Mouse (Mus musculus) spleen, embryonic (tissue): ENCODE data around the gene Tmem236.

Experiments
- CTCF ChIA-PET: fragments of 350-600 bp; sonication (Branson Sonifier 250); formaldehyde crosslinking; loops from one replicate; lab custom pipeline; 2022; lab: Charles Lee

The Tmem236 gene

DNA sequence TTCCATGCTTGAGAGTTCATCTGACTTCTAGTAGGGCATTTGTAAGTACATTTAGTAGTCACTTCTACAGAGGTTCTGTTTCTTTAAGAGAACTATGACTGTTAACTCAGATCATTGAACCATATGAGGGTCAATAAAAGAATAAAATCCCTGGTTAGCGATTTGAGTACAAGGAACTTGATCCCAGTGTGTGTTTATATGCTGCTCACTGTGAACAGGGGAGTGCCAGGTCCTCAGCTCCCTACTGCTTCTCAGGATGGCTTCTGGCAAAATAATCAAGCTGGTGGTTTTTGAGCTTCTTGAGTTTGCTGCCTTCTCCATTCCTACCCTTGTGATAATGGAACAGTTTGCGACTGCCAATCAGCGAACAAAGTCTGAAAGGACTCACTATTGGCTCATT, at the start of gene Tmem236:
Gene Tmem236 (plus strand): TSS at position 190 of the 400 bp plus-strand sequence.
- CTCF ChIA-PET: no interaction called here

DNA sequence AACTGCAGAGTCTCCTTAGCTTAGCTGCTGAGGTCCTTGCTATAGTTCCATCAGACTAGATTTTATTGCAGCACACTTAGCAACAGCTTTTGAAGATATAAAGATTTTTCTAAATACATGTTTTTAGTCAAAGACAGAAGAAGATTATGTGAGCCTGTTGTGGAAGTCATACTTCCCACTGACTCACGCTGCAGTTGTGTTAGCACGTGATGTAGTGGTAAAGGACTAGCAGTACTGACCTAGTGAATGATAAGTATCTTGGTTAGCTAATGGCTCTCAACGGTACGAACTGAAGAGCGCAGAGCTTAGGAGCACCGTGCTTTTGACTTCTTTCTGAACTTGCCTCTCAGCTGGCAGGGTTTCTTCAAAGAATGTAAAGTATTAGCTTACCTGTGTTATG, 47.9 kb upstream of the Tmem236 start:
- CTCF ChIA-PET: no interaction called here

DNA sequence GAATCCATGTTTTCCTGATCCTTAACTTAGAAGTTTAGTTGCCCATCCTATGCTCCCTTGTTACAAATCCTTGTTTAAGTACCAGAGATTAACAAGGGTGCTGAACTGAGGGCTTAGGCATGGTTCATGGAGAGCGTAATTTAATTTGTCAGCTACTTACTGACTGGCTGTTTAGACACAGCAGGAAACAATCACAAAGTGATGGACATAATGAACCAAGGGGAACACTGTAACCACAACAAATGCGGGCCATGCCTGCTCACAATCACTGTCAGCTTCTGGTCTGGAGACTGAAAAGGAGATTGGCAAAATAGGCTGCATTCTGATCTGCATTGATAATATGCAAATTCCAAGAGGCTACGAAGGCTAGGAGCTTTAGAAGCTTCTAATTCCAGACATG, 46.7 kb upstream of the Tmem236 start:
- CTCF ChIA-PET: no interaction called here

DNA sequence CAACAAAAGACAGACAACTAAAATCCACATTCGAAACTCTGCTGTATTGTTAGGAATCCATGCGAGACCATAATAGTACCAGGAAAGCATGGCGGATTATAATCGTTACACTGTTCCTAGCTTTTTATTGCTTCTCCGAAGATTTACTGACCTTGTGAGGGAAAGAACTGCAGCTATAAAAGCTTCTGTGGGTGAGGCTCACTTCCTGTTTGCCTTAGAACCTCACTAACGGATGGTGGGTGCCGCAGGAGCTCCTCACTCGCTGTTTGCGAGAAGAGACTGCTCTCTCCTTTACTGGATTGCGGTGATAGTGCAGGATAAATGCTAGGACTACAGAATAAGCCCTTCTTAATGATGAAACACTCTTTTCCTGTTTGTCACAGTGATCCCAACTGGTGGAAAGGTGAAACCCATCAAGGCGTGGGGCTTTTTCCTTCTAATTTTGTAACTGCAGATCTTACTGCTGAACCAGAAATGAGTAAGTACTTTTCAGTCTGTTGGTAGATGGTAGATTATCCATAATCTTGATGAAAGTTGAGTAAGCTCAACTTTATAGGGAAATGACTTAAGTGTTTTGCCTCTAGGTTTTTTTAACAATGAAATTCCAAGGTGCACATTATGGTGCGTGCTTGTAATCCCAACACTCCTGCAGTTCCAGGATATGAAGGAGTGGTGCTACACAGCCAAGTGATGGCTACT, 43.5 kb upstream of the Tmem236 start:
- CTCF ChIA-PET: interaction anchor here (0.6 kb wide), 1 partner anchor 45 kb away, joined by 45 read pairs; no protein-coding TSS in a partner anchor

DNA sequence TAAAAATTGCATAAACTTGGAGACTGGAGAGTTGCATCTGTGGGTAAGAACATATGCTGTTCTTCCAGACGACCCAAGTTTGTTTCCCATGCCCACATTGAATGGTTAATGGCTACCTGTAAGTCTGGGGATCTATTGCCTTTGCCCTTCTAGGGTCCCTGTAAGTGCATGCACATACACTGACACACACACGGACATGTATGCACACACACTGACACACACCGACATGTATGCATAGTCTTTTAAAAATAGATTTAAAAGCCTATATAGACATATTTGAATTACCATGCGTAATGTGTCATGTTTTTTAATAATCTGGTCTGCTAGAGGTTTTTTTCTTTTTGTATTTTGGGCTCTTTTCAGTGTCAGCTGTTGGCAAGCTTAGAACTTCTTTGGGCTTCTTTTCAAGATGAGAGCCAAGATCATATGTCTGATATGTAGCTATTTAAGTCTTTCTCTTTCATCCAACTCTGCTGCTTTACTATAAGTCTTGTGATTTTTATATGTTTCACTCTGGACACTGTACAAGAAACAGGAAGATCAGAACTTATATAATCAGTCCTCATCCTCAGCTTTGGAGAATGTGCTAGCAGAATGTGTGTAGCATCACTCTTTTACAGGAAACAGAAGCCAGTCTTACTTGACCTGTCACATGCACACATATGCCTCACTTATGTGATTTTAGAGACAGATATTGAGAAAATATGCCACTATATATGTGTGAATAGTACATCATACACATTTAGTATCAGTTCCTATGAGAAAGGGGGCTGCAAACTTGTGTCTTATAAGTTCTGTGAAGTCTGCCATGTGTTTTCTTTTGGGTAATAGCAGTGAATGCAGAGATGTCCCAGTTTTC, 41.6 kb upstream of the Tmem236 start:
- CTCF ChIA-PET: no interaction called here

DNA sequence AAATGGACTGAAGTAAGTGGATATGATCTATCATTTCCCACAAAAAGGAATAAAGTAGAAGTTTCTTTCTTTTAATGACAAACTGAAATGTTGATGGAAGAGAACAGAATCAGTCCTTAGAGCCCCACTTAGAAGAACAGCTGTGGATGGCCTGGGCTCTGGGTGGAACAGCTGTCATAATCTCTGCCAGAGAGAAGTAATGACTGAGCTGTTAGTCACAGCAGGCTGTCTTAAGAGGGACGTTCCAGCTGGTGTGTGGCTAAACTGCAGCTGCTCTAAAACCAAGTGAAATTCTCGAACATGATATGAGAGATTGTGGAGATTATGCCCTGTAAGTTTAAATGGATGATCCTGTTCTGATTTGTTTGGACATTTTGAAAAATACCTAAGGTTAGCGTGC, 37.4 kb upstream of the Tmem236 start:
- CTCF ChIA-PET: no interaction called here

DNA sequence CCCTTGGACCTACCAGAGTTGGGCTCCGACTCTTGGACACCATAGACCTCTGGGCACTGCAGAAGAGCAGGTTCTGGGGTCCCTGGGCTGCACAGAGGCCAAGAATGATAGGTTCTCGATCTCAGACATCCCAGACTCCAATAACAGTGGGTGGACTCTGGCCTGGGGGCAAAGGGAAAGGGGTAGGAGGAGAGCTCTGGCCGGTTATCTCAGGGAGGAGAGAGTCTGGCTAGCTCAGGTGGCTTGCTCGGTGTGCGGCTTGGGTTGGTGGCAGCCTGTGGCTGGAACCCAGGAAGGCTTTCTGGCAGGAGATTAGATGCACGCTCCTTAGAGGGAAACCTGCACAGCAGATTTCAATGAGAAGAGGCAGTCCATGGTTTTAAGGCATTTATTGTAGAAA, 34.7 kb upstream of the Tmem236 start:
- CTCF ChIA-PET: no interaction called here

DNA sequence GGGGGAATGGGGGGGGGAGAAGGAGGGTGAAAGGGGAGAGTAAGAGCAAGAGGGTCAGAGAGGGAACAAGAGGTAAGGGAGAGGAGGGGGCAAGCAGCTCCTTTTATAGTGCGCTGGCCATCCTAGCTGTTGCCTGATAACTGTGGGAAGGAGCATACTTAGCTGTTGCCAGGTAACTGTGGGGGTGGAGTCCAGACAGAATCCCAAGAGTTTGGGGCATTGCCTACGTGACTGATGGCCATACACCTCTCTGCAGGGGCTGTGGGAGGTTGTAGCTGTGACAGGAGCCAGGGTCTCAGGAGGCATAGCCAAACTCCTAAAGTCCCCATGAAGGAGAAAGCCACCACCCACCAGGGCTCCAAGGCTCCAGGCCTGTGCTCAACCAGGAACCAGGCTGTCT, 34.3 kb upstream of the Tmem236 start:
- CTCF ChIA-PET: no interaction called here

DNA sequence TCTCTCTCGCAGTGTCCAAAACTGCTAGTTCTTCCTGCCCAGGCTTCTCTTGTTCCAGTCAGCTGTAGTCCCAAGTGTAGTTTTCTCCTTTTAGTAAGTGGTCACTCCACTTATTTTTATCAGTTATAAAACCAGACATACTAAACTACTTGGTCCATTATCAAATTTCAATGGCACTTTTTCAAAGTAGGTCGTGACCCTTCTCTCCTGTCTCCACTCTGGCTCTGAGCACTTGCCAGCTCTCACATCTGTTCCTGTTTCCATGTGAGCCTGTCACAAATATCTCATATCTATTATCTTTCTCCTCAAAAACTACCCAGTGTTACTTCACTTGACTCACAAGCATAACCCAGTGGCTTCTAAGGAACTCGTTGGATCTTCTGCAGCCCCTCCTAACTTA, 29.0 kb upstream of the Tmem236 start:
- CTCF ChIA-PET: no interaction called here

DNA sequence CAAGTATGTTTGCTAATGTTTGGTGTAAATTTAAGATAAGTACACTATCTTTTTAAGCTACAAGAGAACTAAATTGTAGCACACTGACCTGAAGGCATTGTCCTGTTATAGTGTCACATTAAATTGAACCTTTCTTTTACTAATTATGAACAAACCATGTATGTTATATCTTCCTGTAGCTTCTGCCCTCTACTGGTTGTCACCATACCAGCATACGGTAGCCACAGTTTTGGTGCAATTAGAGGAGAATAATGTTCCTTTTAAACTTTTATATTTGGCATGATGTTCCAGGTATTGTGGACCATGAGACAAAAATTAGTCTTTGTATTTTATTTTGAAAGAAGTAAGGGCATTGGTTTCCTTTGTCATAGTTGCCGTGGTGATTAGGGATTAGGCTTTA, 27.4 kb upstream of the Tmem236 start:
- CTCF ChIA-PET: no interaction called here

DNA sequence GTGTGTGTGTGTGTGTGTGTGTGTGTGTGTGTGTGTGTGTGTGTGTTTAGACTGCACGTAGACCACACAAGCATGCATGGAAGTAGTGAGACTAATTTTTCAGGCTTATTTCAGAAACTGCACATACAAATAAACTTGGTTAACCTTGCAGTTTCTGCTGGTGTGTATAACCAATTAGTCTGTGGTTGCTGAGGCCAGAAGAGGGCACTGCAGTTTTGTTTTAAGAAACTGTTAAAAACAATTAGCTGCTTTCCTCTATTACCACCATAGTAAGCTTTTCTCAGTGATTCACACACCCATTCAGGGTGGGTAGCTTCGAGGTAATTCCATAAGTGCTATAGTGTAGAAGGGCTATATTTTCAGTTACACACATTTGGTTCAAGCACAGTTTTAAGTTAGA, 23.5 kb upstream of the Tmem236 start:
- CTCF ChIA-PET: interaction anchor here (0.7 kb wide), 3 partner anchors 15 to 143 kb away, joined by 3 to 5 read pairs (median 4); no protein-coding TSS in a partner anchor

DNA sequence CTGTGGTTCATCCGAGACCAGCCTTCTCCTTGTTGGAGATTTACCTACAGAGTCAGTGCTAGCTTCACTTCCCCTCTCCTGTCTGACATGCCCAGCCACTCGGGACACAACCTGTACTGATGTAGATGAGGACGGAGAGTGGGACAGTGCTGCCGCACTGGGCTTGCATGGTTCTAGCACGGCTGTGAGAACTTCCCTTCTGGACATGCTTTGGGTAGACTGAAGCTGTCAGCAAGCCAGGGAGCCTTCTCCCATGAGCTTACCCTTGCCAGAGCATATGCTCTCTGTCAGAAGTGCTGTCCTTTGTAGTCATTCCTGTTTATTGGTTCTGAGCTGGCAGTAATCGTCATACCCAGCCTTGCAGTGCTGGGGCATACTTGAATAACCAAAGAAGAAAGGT, 22.5 kb upstream of the Tmem236 start:
- CTCF ChIA-PET: no interaction called here

DNA sequence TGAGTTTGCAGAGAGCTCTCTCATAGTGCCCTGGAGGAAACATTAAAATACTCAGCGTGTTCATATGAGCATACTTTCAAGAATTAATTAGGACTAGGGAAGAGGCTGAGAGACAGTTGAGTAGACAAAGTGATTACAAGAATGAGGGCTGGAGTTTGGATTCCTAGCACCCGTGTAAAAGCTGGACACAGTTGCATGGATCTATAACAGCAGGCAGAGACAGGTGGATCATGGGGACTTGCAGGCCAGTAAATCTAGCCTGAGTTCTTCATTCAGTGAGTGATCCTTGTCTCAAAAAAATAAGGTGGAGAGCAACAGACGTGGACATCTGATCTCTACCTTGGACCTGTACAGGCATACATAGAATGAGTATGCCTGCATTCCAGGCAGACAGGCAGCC, 15.3 kb upstream of the Tmem236 start:
- CTCF ChIA-PET: no interaction called here

DNA sequence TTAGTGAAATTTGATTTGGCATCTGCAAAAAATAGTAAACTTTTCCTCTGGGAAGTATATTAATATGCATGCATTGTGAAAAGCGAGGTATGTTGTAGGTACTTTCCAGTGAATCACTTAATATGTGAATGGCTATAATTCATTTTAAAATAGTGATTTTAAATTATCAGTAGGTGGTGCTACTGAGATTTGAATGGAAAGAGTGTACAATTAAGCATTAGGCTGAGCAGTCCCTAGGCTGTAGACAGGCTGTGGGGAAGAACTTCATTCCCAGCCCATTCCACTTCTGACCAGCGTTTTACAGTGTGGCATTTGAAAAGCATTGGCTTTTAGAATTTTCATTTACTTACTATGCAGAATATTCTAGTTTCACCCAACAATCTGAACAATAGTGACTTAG, 14.6 kb upstream of the Tmem236 start:
- CTCF ChIA-PET: no interaction called here

DNA sequence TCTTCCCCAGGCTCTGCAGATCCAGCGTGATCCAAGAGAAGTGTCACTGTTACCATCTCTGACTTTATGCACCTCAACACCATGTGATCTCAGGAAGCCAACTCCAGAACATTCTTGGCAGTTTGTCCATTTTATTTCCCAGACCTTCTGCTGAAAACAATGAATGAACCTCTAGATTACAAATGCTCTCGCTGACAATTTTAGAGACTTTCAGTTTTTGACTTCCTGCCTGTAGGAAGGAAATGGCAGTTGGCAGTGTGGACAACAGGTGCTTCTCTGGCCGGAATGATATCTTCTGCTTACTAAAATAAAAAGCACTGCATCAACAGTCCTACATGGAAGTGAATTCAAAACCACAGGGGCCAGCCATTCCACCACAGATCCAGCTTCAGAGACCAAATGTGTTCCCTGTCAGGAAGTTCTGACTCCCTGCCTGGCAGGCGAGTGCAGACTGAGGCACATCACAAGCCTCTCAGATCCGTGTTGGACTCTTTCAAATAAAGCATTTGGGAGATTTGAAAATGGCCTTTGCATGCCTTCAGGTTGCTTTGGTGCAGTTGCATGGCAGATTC, 9.8 kb upstream of the Tmem236 start:
- CTCF ChIA-PET: interaction anchor here (0.7 kb wide), 1 partner anchor 1862 kb away, joined by 21 read pairs; no protein-coding TSS in a partner anchor

DNA sequence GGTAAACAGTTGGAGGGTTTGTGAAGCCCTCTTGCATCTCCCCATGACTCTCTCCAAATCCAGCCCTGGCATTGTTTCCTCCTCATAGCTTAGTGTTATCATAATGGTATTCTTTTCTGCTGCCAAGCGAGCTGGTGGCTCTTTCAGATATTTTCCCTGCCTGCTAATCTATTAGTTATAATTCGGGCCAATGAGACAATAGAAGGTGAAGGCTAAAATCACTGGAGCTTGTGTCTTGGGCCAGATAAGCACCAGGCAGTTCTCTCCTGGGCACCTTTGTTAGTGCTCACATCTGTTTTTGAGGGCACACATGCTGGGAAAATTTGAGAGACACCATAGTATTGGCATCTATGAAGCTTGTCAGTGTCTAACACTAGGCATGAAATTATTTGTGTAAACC, 9.3 kb upstream of the Tmem236 start:
- CTCF ChIA-PET: no interaction called here

DNA sequence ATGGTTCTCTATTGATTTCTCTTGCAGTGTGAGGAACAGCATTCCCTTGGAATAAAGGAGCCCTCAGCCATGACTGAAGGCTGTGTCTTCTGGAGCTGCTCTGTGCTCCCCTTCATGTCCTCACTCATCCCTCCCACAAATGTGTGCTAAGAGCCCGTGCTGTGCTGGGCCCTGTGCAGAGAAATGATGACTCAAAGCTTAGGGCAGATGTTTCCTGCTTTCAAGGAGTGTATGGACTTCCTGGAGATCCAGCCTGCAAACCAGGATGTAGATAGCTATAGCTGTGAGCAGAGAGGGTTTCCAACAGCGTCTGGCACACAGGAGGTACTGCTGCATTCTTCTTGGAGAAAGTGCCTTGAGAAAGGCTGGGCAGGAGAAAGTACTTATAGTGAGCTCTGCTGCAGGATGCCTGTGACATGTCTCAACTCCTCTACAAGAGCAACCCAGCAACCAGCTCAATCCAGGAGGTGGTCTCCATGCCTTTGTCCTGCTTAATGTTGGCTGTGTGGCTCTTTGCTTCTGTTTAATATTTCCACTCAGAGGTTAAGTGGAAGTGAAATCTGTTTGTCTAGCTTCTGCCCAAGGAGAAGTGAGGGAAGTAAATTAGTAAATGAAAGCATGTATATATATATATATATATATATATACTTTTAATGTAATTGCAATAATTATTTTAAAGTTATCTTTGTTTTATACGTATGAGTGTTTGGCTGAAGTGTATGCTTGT, 8.5 kb upstream of the Tmem236 start:
- CTCF ChIA-PET: interaction anchor here (0.6 kb wide), 1 partner anchor 49 kb away, joined by 3 read pairs; no protein-coding TSS in a partner anchor

DNA sequence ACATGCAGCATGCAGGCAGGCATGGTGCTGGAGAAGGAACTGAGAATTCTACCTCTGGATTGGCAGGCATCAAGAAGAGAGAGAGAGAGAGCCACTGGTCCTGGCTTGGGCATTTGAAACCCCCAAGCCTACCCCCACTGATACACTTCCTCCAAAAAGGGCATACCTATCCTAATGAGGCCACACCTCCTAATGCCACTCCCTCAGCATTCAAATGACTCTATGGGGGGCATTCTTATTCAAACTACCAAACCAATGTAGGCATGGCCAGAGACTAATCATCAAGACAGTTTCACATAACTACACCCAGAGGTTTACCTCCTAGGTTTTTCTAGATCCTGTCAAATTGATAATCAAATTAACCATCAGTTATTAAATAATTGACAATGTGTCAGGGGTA, 6.6 kb upstream of the Tmem236 start:
- CTCF ChIA-PET: no interaction called here

DNA sequence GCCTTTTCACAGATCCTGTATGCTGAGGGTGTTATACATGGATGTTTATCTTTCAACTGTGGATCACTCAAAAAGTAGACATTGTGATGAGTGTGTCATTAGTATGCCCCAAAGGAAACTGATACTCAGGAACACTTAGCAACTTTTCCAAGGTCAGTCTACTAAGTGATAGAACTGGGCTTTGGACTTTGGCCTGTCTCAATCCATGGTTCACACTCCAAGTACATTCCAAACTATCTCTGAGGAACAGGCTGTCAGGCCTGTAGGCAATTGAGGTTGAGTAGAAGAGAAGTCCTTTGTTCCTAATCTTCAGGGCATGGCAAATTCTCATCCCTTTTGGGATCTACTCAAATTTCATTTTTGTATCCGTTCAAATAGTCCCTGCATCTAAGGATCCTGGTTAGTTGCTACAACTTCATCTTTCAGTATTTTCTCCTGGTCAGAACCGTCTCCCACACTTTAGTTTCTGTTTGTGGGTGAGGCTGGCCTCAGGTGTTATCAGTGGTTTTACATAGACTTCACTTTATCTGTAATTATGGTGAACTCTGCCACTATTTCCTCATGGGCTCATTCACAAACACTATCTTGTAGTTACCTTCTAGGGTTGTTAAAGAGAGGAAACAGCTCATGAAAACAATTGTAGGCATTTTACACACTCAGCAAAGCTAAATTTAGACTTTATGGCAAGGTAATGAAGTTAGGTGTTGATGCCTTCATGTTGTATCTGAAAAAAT, 2.3 kb downstream of the Tmem236 start:
- CTCF ChIA-PET: interaction anchor here (0.7 kb wide), 1 partner anchor 1640 kb away, joined by 3 read pairs; no protein-coding TSS in a partner anchor

DNA sequence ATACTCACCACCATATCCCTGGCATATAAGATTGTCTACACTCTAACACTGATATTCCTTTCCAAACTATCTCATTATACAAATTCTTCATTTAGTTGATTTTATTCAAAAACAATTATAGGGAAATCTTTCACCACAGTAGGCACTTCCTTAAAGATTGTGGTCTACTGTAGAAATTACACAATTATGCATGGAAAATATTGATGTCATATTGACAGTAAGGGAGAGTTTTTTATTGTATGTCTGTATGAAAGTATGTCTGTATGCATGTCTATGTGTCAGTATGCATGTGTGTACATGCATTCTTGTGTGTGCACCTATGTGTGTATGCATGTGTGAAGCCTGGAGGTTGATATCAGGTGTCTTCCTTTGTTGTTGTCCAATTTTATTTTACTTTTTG, 10.1 kb downstream of the Tmem236 start:
- CTCF ChIA-PET: no interaction called here

DNA sequence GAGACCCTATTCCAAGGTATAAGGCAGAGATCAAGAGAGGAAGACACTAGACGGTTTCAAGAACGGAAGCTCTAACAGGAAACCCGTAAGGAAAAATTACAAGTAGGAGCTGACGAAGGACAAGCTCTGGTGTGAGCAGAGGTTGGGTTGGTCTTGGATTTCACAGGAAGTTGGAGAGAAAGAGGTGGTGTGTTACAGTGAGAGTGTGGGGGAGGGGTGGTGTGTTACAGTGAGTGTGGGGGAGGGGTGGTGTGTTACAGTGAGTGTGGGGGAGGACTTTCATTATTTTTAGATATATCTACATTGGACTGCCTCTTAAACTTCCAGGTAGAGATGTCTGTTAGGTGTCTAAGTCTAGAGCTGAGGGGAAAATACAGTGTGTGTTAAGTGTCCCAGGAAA, 16.4 kb downstream of the Tmem236 start:
- CTCF ChIA-PET: no interaction called here
